Mouse (Mus musculus) neural tube, embryonic 11.5 days (tissue): ENCODE measurements around the gene Slc7a8. TPM values are rescaled to one million over a fixed set of nuclear protein-coding genes. Genes with fewer than 3 reads are reported as not detected.

Experiments
- polyA plus RNA-seq: library from polyadenylated mRNA; unstranded; fragments of >200 nt; fragmentation: Nextera tagmentation; extraction: Ambion mirVana; gene quantifications from 2 replicates; pipeline ENCODE4 v1.2.1, GENCODE M21; 2014

The Slc7a8 gene
- polyA plus RNA-seq, 1 experiment from 2014 or later = 3.2 TPM

Other genes with a start within 250 kb of the Slc7a8 start
- 36.7 and 41.4 TPM in 2 replicates for gene Haus4, start 227.3 kb downstream of the Slc7a8 start, polyA plus RNA-seq
- gene Ajuba, start 204.4 kb downstream of the Slc7a8 start, polyA plus RNA-seq = 27.9 TPM in 2 replicates
- gene 4931414P19Rik, start 176.0 kb downstream of the Slc7a8 start, polyA plus RNA-seq = 8.1 and 8.9 TPM in 2 replicates
- gene Psmb5, start 163.9 kb downstream of the Slc7a8 start, polyA plus RNA-seq = 444 and 470 TPM in 2 replicates
- 0.08 TPM in 1 of 2 replicates, not detected in the other for gene Psmb11, start 160.5 kb downstream of the Slc7a8 start, polyA plus RNA-seq
- not detected in 2 replicates for gene Gm17606, start 141.0 kb downstream of the Slc7a8 start, polyA plus RNA-seq
- gene Cdh24, start 140.6 kb downstream of the Slc7a8 start, polyA plus RNA-seq = 6.8 and 9.7 TPM in 2 replicates
- 94.3 and 103 TPM in 2 replicates for gene 1700123O20Rik, start 95.7 kb downstream of the Slc7a8 start, polyA plus RNA-seq
- 118 and 122 TPM in 2 replicates for gene Acin1, start 95.0 kb downstream of the Slc7a8 start, polyA plus RNA-seq
- gene Gm29776, start 83.1 kb downstream of the Slc7a8 start, polyA plus RNA-seq = 0.16 and 0.30 TPM in 2 replicates
- gene Cebpe, start 69.8 kb downstream of the Slc7a8 start, polyA plus RNA-seq = 0.26 TPM in 1 of 2 replicates, not detected in the other
- not detected in 2 replicates for gene Rnf212b, start 32.2 kb upstream of the Slc7a8 start, polyA plus RNA-seq
- 19.3 and 21.9 TPM in 2 replicates for gene Homez, start 89.0 kb upstream of the Slc7a8 start, polyA plus RNA-seq
- 1.3 and 1.5 TPM in 2 replicates for gene Ppp1r3e, start 95.6 kb upstream of the Slc7a8 start, polyA plus RNA-seq
- gene Bcl2l2, start 101.4 kb upstream of the Slc7a8 start, polyA plus RNA-seq = 2.9 and 3.7 TPM in 2 replicates
- gene Gm20521, start 101.5 kb upstream of the Slc7a8 start, polyA plus RNA-seq = 0.20 TPM in 1 of 2 replicates, not detected in the other
- 171 and 179 TPM in 2 replicates for gene Pabpn1, start 110.6 kb upstream of the Slc7a8 start, polyA plus RNA-seq
- 45.8 and 47.2 TPM in 2 replicates for gene Slc22a17, start 131.2 kb upstream of the Slc7a8 start, polyA plus RNA-seq
- gene Efs, start 144.2 kb upstream of the Slc7a8 start, polyA plus RNA-seq = 29.1 and 31.1 TPM in 2 replicates
- not detected in 2 replicates for gene Il25, start 150.7 kb upstream of the Slc7a8 start, polyA plus RNA-seq
- 3.3 and 4.5 TPM in 2 replicates for gene Cmtm5, start 154.3 kb upstream of the Slc7a8 start, polyA plus RNA-seq
- gene Myh6, start 185.0 kb upstream of the Slc7a8 start, polyA plus RNA-seq = 3.2 and 4.7 TPM in 2 replicates
- gene Gm17428, start 195.0 kb upstream of the Slc7a8 start, polyA plus RNA-seq = not detected in 2 replicates
- 15.1 and 15.6 TPM in 2 replicates for gene Myh7, start 212.7 kb upstream of the Slc7a8 start, polyA plus RNA-seq
- 83.9 and 92.4 TPM in 2 replicates for gene Ngdn, start 233.5 kb upstream of the Slc7a8 start, polyA plus RNA-seq